Mouse (Mus musculus) hindlimb bud, embryonic 11.5 days (tissue): ENCODE measurements around the gene Pllp.
A peak's percentile ranks its signal among the peaks of the same experiment; 100 is the strongest.

ENCODE experiments used
- DNase-seq: peaks from one replicate; pipeline ENCODE4 v3.0.0-alpha.2; 2012; ENCODE audit warnings: low read depth, low spot score; ENCODE audit errors: extremely low spot score

Gene Pllp

DNA sequence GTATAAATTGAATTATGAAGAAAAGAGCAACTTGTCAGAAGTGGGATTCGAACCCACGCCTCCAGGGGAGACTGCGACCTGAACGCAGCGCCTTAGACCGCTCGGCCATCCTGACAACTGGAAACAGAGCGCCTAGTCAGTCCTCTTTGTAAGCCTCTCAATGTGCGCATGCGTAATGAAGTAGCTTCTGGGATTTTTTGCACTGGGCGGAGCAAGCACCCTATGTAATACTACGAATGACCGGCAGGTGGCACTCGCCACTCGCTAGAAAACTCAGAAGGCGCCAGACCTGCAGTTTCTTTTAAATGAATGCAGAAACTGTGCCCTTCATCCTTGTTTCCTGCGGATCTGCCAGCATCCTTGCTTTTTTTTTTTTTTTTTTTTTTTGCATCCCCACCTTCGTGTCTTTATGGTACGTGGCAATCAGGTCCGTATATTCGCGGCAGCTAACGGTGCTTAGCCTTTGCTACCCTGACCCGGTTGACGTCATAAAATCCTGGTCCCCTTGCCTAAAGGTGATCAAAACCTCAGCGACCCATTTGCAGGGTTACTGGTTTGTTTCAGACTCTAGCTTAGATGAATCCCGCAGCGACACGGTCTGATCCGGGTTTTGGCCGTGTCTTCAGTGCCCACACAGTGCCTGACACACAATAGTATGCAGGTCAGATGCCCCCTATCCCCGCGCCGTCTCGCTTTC lies 8.0 kb upstream of the Pllp start:
- peak; percentile 100 for DNase-seq

DNA sequence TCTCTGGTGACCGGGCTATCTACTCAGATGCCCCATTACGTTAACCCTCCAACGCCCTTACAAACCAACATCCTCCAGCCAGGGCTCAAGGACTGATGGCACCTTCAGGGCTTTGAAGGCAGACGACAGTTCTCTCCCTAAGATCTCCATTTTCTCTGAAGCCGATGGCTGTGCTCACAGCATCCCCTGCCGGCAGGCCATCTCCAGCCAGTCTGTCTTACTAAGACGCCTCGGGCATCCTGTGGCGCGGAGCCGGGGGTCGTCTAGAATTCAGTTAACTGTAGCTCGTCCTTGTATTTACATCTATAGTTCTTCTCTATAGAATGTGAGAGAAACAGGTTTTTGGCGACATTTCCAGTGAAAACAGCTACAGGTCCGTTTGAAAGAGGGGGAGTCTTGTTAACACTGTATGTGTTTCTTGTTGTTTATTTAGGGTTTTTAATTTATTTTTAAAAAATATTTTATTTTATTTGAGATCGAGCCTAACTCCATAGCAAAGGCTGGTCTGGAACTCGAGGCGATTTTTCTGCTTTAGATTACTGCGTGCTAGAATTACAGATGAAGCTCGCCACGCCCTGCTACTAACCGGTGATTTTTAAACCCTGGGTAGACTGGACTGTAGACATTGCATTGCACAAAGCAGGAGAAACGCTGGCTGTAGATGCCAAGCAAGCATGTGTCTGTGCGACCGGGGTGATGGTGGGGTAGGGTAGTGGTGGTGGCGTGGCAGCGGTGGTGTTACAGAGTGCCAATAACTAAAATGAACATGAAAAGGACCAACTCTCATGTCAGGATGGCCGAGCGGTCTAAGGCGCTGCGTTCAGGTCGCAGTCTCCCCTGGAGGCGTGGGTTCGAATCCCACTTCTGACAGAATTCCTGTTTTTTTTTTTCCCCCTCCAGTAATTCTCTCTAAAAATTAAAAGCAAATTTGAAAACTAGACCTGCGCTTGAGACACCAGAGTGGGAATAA lies 7.1 kb upstream of the Pllp start:
- DNase-seq: peak; percentile 52

DNA sequence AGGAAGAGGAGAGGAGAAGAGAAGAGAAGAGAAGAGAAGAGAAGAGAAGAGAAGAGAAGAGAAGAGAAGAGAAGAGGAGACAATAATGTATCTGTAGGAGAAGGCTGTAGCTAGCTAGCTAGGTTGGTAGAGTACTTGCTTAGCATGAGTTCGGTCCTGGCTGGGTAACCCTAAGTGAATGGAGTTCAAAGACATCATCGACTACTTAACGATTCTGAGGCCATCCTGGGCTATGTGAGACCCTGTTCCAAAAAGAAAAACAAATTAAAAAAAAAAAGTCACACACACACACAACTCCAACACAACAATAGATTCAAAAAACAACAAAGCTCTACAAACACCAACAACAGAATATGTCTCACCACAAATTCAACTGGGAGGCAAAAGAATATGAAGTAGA lies 6.1 kb upstream of the Pllp start:
- DNase-seq: no peak

DNA sequence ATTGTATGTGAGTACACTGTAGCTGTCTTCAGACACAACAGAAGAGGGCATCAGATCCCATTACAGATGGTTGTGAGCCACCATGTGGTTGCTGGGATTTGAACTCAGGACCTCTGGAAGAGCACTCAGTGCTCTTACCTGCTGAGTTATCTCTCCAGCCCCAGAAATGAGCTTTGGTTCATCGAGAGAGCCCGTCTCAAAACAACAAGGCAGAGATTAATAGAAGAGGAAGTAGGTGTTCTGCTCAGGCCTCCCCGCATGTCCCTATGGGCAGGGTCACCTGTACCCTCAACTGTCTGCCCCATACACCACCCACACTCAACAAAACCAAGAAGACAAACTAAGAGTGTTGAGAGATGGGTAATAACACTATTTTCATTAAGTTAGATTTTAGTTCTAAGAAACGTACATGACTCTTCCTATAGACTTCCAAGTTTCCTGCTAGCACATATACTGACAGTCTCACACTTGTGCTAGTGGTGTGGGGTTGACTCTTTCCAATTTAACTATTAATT lies 4.4 kb upstream of the Pllp start:
- no peak for DNase-seq

DNA sequence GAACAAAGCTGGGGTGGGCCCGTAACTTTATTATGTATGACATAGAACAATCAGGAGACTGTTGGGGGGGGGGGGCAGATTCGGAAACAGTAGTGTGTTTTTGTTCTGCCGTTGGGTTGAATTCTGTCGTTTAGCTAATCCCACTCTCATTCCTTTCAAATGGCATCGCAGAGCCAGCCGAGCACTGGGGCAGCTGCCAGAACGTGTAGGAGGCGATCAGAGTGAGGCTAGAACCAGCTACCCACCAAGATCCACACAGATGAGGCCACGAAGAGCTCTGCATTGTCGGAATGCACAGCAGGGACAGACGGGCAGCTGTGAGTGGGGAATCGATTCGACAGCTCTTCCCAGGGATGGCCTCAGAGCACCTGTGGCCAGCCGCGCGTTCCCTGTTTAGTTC lies 3.3 kb upstream of the Pllp start:
- no peak for DNase-seq

DNA sequence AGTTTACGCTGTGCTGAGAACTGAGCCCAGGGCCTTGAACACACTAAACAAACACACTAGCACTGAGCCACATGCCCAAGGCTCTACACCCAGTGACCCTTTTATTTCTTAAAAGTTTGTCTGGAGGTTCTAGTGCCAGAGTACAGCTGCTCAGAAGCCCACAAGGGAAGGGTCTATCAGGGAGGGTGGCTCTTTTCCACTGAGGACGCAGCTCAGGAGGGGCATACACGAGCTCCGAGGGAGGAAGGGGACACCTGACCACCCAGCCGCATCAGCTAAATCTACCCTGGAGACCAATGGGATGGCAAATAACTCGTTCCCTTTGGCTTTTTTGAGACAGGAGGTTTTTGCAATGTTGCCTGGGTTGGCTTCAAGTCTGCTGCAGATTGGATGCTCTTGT lies 1.9 kb upstream of the Pllp start:
- no peak for DNase-seq

DNA sequence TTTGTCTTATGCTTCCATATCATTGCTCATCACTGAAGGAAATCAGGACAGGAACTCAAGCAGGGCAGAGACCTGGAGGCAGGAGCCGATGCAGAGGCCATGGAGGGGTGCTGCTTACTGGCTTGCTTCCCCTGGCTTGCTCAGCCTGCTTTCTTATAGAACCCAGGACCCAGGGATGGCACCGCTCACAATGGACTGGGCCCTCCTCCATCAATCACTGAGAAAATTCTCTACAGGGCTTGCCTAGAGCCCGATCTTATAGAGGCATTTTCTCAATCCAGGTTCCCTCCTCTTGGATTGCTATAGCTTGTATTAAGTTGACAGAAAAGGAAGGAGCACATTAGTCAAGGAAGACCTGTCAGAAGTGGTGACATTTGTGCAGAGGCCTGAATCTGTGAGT lies 488 bp upstream of the Pllp start:
- no peak for DNase-seq

DNA sequence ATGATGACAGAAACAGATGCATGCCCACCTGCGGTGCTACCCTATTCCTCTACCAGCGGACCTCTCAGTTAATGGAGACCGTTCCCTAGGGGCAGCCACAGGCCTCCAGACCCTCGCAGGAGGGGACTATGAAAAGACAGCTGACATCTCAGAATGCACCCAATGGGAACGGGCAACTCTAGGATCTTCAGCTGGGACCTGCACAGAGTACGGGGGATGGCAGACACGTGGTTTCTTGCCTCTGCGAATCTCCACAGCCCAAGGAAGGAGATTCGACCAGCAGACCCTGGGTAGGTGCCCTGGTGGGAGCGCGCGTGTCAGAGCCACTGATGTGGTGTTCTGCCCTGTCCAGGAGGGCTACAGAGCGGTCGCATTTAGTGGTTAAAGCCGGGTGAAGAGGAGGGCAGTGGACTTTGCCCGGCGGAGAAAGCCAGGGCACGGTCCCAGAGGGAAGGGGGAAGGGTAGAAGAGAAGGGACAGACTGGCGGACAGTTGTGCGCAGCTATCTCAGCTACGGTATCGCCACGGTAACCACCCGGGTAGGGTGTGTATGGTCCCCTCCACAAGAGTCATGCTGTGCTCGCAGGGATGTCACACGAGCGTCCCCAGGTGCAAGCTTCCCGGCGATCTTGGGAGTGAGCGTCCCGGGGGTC lies 611 bp downstream of the Pllp start:
- DNase-seq: no peak

DNA sequence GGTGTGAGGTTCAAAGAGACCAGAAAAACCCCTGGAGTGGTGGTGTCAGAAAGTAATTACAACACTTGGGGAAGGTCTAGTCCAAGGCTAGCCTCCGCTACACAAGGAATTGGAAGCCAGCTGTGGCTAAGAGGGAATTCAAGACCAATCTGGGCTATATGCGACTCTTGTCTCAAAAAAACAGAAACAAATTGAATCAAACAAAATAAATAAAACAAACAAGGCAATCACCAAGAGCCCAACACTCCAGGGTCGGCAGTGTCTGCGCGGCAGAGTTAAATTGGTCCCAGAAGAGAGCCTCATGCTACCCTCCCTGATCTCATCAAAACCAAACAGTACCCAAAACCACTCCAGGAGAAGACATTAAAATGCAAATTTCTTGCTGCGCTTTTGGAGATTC lies 1.4 kb downstream of the Pllp start:
- no peak for DNase-seq

DNA sequence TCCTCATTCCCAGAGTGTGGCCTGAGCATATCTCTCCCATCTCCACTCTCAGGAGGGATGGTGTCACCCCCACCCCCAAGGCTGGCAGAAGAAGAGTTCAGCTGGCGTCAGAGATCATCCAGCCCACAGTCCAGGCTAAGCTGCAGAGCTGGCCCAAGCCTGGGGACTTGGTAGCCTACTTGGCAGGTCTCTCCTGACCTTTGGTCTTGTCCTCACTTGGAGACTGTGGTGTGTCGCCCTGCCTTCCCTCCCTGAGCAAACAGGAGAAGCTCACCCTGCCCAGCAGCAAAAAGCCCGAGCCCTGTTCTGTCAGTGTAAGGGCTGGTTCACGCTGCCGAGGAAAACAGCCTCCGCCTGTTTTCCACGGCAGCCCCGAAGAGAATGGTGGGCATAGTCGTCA lies 10.1 kb downstream of the Pllp start:
- no peak for DNase-seq

DNA sequence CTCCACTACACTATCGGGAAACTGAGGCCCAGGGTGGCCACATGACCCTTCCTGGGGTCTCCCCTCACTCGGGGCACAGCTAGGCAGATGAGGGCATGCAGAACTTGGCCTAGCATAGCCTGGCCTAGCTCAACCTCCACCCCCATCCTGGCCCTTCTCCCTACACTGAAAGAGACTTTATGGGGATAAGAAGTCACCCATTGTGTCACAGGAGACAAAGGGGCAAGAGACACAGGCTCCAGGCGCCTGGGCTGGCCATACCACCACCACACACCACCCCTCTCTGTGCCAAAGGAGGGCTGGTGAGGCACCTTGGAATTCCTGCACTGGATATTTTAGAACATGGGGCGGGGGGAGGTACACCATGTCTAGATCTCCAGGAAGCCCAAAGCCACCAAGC lies 11.8 kb downstream of the Pllp start:
- DNase-seq: no peak

DNA sequence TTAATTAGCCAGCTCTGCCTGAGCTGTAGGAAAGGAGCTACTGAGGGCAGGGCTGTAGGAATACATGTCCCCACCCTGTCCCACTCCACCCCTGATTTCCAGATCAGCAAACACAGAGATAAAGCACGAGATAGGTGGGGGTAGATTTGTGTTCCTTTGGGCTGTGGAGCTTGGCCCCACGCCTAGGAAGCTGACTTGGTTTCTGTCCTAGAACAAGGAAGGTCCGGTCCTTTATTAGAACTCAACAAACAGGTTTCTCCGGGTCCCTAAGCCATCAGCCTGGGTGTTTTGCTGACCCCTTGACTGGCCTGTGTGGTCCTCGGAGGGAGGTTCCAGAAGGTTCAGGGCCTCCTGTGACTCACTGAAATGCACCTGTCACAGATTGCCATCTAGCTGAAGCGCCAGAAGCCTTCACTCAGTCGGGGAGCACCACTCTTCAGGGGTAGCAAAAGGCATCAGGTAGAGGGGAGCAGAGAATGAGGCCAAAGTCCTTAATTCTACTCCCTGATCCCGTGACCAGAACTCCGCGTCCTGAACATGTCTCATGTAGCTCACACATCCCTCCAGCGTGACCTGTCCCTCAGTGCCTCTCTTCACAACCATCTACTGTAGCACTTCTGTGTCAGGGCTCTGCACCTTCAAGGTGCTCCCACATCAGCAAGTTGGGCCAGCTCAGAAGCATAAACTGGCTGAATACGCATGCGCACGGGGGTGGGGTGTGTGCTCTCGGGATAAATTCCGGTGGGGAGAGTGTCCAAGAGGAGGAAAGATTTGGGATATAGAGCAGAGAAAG lies 13.2 kb downstream of the Pllp start:
- DNase-seq: no peak

DNA sequence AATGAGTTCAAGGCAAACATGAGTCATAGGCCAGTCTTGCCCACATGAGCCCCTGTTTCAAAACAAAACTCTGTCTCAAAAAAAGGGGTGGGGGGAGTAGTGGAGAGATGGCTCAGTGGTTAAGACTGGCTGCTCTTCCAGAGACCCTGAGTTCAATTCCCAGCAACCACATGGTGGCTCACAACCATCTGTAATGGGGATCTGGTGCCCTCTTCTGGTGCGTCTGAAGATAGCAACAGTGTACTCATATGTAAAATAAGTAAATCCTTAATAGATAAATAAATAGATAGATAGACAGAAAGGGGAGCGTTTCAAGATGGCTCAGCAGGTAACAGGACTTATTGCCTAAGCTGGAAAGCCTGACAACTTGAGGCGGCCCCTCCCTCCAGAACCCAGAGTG lies 15.7 kb downstream of the Pllp start:
- no peak for DNase-seq

DNA sequence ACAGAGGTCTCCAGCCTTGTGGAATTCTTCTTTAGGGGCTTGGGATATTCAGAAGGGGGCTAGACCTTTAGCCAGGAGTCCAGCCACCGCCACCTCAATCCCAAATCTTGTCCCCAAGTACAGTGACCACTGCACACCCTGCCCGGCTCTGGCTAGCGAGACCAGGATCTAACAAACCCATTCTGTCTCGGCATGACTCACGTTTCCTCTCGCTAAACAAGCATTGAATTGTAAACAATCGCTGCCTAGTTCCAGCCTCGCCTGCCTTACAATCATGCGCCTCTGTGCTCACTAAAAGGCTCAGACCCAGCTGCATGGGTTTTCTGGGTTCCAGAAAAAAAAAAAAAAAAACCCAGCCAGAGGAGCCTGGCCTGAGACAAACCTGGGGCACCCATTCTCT lies 17.5 kb downstream of the Pllp start:
- no peak for DNase-seq

DNA sequence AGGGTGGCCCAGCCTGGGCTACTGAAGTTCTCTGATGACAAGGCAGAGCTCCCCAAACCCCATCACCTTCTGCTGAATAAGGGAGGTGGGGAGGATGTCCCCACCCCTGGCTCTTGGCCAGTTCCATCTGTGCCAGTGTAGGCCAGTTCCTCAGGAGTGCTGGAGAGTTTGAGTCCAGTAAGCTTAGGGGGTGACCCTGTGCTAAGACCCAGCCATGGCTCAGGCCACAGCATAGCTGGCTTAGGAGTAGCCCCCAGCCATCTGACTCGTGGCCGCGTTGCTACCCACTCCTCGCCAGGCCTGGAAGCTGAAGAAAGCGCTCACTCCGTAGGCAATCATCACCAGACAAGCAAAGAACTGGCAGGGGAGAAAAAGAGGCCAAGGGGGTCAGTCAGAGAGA lies 20.2 kb downstream of the Pllp start:
- no peak for DNase-seq

DNA sequence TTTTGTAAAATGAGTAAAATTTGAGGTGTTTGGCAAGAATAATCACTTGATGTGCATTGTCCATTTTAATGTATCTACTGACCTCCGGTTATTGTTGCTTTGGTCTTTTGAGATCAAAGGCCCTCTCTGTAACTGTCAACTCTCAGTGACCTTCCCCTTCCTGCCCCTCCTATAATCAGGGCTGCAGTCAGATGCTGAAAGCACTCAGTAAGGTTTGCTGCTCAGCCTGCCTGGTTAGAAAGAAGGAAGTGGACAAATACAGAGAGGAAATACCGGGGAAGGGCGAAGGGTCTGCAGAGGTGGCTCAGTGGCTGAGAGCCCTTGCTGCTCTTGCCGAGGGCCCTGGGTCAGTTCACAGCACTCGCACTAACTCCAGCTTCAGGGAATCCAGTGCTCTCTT lies 21.7 kb downstream of the Pllp start:
- no peak for DNase-seq

DNA sequence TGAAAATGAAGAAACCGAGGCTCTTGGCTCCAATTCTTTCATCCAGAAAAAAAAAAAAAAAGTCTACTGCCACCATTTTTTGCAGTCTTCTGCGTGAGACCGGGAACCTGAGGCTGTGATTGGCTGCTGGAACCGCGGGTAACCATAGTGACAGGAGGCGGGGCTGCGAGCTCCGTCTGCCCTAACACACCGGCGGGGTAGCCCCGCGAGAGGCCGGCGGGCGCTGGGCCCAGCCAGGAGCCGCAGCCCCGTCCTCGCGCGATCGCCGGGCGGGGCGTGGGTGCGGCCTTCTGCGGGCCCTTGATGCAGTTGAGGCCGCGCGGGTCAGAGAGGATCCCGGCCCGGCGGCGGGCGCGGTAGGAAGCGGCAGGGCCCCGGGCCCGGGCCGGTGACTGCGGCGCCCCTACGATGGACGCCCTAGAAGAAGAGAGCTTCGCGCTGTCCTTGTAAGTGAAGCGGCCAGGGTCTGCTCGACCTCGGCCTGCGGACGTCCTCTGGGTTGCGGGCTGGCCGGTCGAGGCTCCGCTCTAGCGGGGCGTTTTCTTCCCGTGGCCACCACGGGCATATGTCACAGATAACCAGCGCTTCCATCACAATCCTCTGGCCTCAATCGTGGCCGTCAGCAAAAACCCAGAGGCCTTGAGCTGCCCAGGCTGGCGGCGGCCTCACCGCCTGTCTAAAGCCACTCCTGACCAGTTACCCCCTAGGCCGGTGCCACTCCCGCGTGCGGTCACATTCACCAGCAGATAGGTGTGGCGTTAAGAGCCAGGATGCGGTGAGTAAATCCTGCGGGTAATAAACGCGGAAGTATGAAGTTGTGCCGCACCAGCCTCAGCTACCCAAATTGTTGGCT lies 29.4 kb downstream of the Pllp start, which contains the start of gene Arl2bp:
Gene Arl2bp (plus strand): TSS at position 145 of the 853 bp plus-strand sequence.
- DNase-seq: peak; percentile 78

DNA sequence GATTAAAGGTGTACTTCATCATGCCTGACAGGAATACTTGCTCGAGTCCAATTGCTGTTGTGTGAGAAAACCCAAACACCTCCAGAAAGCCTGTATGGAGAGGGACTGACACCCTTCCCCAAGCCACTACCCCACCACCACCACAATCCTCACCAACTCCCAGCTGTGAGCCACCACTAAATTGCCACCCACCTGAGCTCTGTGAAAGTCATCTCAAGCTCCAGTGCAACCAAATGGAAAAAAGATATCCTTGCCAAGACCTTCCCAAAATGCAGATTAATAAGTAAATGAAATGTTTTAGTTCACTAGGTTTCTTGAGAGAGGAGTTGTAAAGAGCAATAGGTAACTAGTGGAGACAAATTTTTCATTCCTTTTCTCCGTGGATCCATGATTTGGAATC lies 31.4 kb downstream of the Pllp start:
- no peak for DNase-seq

DNA sequence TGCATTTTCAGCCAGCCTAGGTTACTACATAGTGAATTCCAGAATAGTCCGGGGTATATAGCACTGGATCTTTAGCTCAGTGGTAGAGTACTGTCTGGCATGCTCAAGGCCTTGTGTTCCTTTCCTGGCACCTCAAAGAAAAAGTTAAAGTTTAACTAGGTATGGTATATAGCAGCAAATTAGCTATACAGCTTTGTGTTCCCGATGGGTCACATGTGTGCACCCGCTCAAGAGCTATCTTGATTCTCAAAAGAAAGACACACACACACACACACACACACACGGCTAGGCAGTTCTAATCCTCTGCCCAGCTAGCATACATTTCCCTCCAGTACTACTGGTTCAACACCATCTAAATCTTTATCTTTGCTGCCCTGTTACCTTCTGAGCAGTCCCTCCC lies 35.7 kb downstream of the Pllp start:
- DNase-seq: no peak

DNA sequence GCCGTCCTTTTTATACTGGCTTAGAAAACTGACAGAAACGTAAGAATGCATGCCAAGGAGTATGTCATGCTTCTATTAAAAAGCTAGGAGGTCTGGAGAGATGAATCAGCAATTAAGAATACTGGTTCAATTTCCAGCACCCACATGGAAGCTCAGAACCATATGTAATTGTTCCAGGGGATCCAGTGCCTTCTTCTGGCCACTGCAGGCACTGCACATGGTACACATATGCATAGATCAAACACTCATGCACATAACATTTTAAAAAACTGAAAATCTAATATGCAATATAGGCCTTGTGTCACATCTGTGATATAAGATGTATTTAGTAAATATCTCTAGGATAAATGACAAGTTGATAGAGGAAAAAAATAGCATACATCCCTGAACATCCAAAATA lies 38.0 kb downstream of the Pllp start:
- DNase-seq: no peak
